In the genomic region with DNA sequence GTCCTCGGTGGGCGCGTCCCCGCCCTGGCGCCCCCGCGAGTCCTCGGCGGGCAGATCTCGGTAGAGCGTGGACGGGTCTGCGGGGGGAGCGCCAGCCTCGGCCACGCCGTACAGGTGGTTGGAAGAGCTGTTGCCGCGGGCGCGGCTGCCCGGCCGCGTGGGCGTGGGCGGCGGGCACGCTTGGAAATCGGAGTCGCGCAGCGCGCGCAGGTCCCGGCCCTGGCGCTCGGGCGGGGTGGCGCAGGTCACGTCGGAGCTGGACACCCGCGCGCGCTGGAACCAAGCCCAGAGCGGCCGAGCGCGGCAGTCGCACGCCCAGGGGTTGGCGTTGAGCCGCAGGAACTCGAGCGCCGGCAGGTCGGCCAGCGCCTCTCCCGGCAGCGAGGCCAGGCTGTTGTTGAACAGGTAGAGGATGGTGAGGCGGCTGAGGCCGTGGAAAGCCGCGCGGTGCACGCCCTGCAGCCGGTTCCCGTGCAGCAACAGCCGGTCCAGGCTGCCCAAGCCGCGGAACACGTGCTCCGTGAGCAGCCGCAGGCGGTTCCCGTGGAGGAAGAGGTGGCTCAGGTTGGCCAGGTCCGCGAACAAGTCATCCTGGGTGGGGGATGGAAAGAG, we compare ENCODE assay signal across 8 mouse cellular contexts. TPM values are rescaled to one million over a fixed set of nuclear protein-coding genes. Genes with fewer than 3 reads are reported as not detected.
DNase-seq lines count a peak whose midpoint lies in the region; TF ChIP-seq lines count a peak whose summit lies in the region.

No protein-coding gene starts in this region.

- peak; percentile 28 for DNase-seq in embryo, embryonic 10.5 days (ENCODE audit: low spot score)
- DNase-seq in embryo, embryonic 10 days (ENCODE audit: low spot score): no peak
- DNase-seq in cerebellum, postnatal 14 days: peak; percentile 70 to 71
- peak; percentile 31 to 55 for DNase-seq in heart, adult 9 months (ENCODE audit: low spot score in 2 of 2)
- DNase-seq in kidney, adult 11 months: peak; percentile 63
- DNase-seq in lung, adult 18-20 months: peak; percentile 49 to 58
- no peak for DNase-seq in layer of hippocampus, adult 11-12 months (ENCODE audit: low spot score)

- 2% methylated on average over 78 of the region's 78 CpGs for WGBS in olfactory bulb, adult 2 months

- peaks cover 10% of the 10 kb centered on the region; the same call in 1 of the 2 replicates for H3K4me1 ChIP-seq in olfactory bulb, adult 2 months (ENCODE audit: control insufficient read depth, insufficient read depth, low read length)

- no peak overlapping the region for H3K27ac ChIP-seq in olfactory bulb, adult 2 months (ENCODE audit: insufficient read depth, low read depth, low read length)

- no peak for TF ChIP-seq POLR2A in olfactory bulb, adult 2 months (IDR thresholded peaks at IDR 0.05; ENCODE audit: insufficient read depth, low read depth, low read length)

- peak overlapping the region; percentile 37 for H3K4me3 ChIP-seq in olfactory bulb, adult 2 months (ENCODE audit: insufficient read depth, low read depth, low read length)

- no peak for TF ChIP-seq CTCF in olfactory bulb, adult 2 months (IDR thresholded peaks at IDR 0.05; ENCODE audit: insufficient read depth, low read depth, low read length)

RNA-seq across cellular contexts. Expression of gene Rtn4rl2, which starts 14.3 kb away (rescaled TPM):
- not detected in 2 replicates for polyA plus RNA-seq in olfactory bulb, adult 2 months (2012; ENCODE audit: insufficient read depth, insufficient read length, low replicate concordance, missing spikeins)

RNA-seq across cellular contexts. Expression of gene Slc43a1, which starts 33.6 kb away (rescaled TPM):
- polyA plus RNA-seq in olfactory bulb, adult 2 months (2012; ENCODE audit: insufficient read depth, insufficient read length, low replicate concordance, missing spikeins): not detected in 2 replicates

RNA-seq across cellular contexts. Expression of gene Timm10, which starts 45.4 kb away (rescaled TPM):
- polyA plus RNA-seq in olfactory bulb, adult 2 months (2012; ENCODE audit: insufficient read depth, insufficient read length, low replicate concordance, missing spikeins): not detected in 2 replicates

RNA-seq across cellular contexts. Expression of gene Smtnl1, which starts 49.8 kb away (rescaled TPM):
- polyA plus RNA-seq in olfactory bulb, adult 2 months (2012; ENCODE audit: insufficient read depth, insufficient read length, low replicate concordance, missing spikeins): not detected in 2 replicates

Comparison
In these comparisons a context has a peak if more than half of its experiments do, and no peak if none do; other contexts are left out.
1. DNase-seq: peak in embryo, embryonic 10.5 days (single experiment), cerebellum, postnatal 14 days (2 of 2), heart, adult 9 months (2 of 2), kidney, adult 11 months (single experiment) and lung, adult 18-20 months (2 of 2); none in embryo, embryonic 10 days (single experiment) and layer of hippocampus, adult 11-12 months (single experiment).